In genomic region chr5:92948972-92949745, GRCm38 (mm10) we compare ENCODE assay signal across 14 mouse cellular contexts.
A peak's percentile ranks its signal among the peaks of the same experiment; 100 is the strongest.
DNase-seq lines count a peak whose midpoint lies in the region; ATAC-seq lines count a peak whose summit lies in the region.
"Had no signal": no experiment of that assay in that cellular context is flagged by ENCODE, and none has a peak within 500 bp of the region (broad histone marks: within the 10 kb centered on the region; RNA-seq: fewer than 3 reads in every experiment).

No protein-coding gene starts in this region.

- no peak for DNase-seq in kidney, postnatal 36 days
- DNase-seq in neural tube, embryonic 11.5 days (ENCODE audit: low spot score), result peak; percentile 32
- DNase-seq in neural tube, embryonic 10.5 days (ENCODE audit: extremely low spot score, low spot score), result no peak
- DNase-seq in hindbrain, embryonic 11.5 days (ENCODE audit: low spot score), result no peak
- no peak for DNase-seq in layer of hippocampus, adult 8-10 months (ENCODE audit: low spot score in 2 of 2)
- DNase-seq: adrenal gland, adult 8-10 months; gastrocnemius, postnatal 10 days; heart, postnatal 36 days; right cerebral cortex, adult 18-20 months had no signal

- ATAC-seq in kidney, embryonic 14.5 days (ENCODE audit: low FRiP score, low TSS enrichment), result 0 out of 2 replicates have a peak, but pooled peaks have one; percentile 38
- no peak for ATAC-seq in neural tube, embryonic 11.5 days (ENCODE audit: insufficient read depth, low FRiP score, low TSS enrichment)
- ATAC-seq in hindbrain, embryonic 11.5 days (ENCODE audit: low FRiP score), result peak; percentile 59
- ATAC-seq in stomach, embryonic 16.5 days (ENCODE audit: insufficient read depth, low FRiP score), result peak; percentile 50; the same call in 1 of the 2 replicates
- no peak for ATAC-seq in frontal cortex, adult (ENCODE audit: low TSS enrichment)
- ATAC-seq: CD4-positive, CD25-positive, alpha-beta regulatory T cell, adult 4 months had no signal

- H3K36me3 ChIP-seq in kidney, embryonic 14.5 days (ENCODE audit: control insufficient read depth, insufficient read depth, low read length), result peaks cover 54% of the 10 kb centered on the region
- H3K36me3 ChIP-seq in neural tube, embryonic 11.5 days (ENCODE audit: control insufficient read depth, insufficient read depth, low read length), result peaks cover 6% of the 10 kb centered on the region; the same call in 1 of the 2 replicates
- no peaks in the 10 kb centered on the region; the same call in 1 of the 2 replicates for H3K36me3 ChIP-seq in hindbrain, embryonic 11.5 days (ENCODE audit: control insufficient read depth, insufficient read depth, low read length)
- peaks cover 12% of the 10 kb centered on the region for H3K36me3 ChIP-seq in stomach, embryonic 16.5 days (ENCODE audit: control insufficient read depth, insufficient read depth, low read length)

- no peak overlapping the region for H3K9ac ChIP-seq in kidney, embryonic 14.5 days (ENCODE audit: low read depth, low read length)
- no peak overlapping the region for H3K9ac ChIP-seq in neural tube, embryonic 11.5 days (ENCODE audit: low read length)
- H3K9ac ChIP-seq in hindbrain, embryonic 11.5 days (ENCODE audit: low read depth, low read length), result no peak overlapping the region
- H3K9ac ChIP-seq in stomach, embryonic 16.5 days (ENCODE audit: low read length), result peak overlapping the region; percentile 14; the same call in 1 of the 2 replicates

- H3K4me1 ChIP-seq in kidney, embryonic 14.5 days (ENCODE audit: control insufficient read depth, insufficient read depth, low read length), result no peaks in the 10 kb centered on the region
- no peaks in the 10 kb centered on the region; the same call in 1 of the 2 replicates for H3K4me1 ChIP-seq in neural tube, embryonic 11.5 days (ENCODE audit: control insufficient read depth, insufficient read depth, low read length)
- H3K4me1 ChIP-seq in hindbrain, embryonic 11.5 days (replicated peaks; ENCODE audit: control insufficient read depth, insufficient read depth, low read length), result no peaks in the 10 kb centered on the region
- 0 out of 2 replicates have a peak, but pooled peaks cover 4% of the 10 kb centered on the region for H3K4me1 ChIP-seq in stomach, embryonic 16.5 days (ENCODE audit: control insufficient read depth, insufficient read depth, low read length)

- H3K4me2 ChIP-seq in kidney, embryonic 14.5 days (replicated peaks; ENCODE audit: low read depth, low read length), result no peak overlapping the region
- H3K4me2 ChIP-seq in neural tube, embryonic 11.5 days (ENCODE audit: low read depth), result no peak overlapping the region
- no peak overlapping the region for H3K4me2 ChIP-seq in hindbrain, embryonic 11.5 days (replicated peaks; ENCODE audit: low read depth, low read length)
- no peak overlapping the region for H3K4me2 ChIP-seq in stomach, embryonic 16.5 days (ENCODE audit: low read depth, low read length)

- H3K27ac ChIP-seq in kidney, embryonic 14.5 days (ENCODE audit: low read depth, low read length), result no peak overlapping the region
- no peak overlapping the region for H3K27ac ChIP-seq in neural tube, embryonic 11.5 days (ENCODE audit: low read depth, low read length)
- H3K27ac ChIP-seq in hindbrain, embryonic 11.5 days (ENCODE audit: low read depth, low read length), result no peak overlapping the region
- H3K27ac ChIP-seq in stomach, embryonic 16.5 days (ENCODE audit: low read length), result no peak overlapping the region; the same call in 1 of the 2 replicates
- H3K27ac ChIP-seq: kidney, postnatal 0 days had no signal

- no peaks in the 10 kb centered on the region for H3K27me3 ChIP-seq in kidney, embryonic 14.5 days (ENCODE audit: control insufficient read depth, insufficient read depth, low read length)
- no peaks in the 10 kb centered on the region for H3K27me3 ChIP-seq in neural tube, embryonic 11.5 days (ENCODE audit: control insufficient read depth, insufficient read depth, low read length)
- H3K27me3 ChIP-seq in hindbrain, embryonic 11.5 days (ENCODE audit: control insufficient read depth, insufficient read depth, low read length), result no peaks in the 10 kb centered on the region
- no peaks in the 10 kb centered on the region for H3K27me3 ChIP-seq in stomach, embryonic 16.5 days (ENCODE audit: control insufficient read depth, insufficient read depth, low read length)

- H3K9me3 ChIP-seq in kidney, embryonic 14.5 days (ENCODE audit: control insufficient read depth, low read length), result no peaks in the 10 kb centered on the region
- H3K9me3 ChIP-seq in neural tube, embryonic 11.5 days (ENCODE audit: control insufficient read depth, low read length), result no peaks in the 10 kb centered on the region
- no peaks in the 10 kb centered on the region for H3K9me3 ChIP-seq in hindbrain, embryonic 11.5 days (ENCODE audit: control insufficient read depth, low read length)
- H3K9me3 ChIP-seq in stomach, embryonic 16.5 days (replicated peaks; ENCODE audit: control insufficient read depth, low read length), result no peaks in the 10 kb centered on the region

- 71% methylated on average over 14 of the region's 14 CpGs for WGBS in kidney, embryonic 14.5 days
- WGBS in neural tube, embryonic 11.5 days, result 75% methylated on average over 14 of the region's 14 CpGs
- 83% methylated on average over 14 of the region's 14 CpGs for WGBS in hindbrain, embryonic 11.5 days
- WGBS in stomach, embryonic 16.5 days, result 58% methylated on average over 14 of the region's 14 CpGs

- H3K4me3 ChIP-seq in kidney, embryonic 14.5 days (ENCODE audit: low read length), result no peak overlapping the region
- H3K4me3 ChIP-seq in neural tube, embryonic 11.5 days (ENCODE audit: low read depth, low read length), result no peak overlapping the region
- H3K4me3 ChIP-seq in hindbrain, embryonic 11.5 days (ENCODE audit: low read depth, low read length), result no peak overlapping the region
- no peak overlapping the region for H3K4me3 ChIP-seq in stomach, embryonic 16.5 days (replicated peaks; ENCODE audit: low read length)

Comparison
In these comparisons a context has a peak if more than half of its experiments do, and no peak if none do; other contexts are left out.
1. ATAC-seq: peak in kidney, embryonic 14.5 days (single experiment), hindbrain, embryonic 11.5 days (single experiment) and stomach, embryonic 16.5 days (single experiment); none in neural tube, embryonic 11.5 days (single experiment) and frontal cortex, adult (single experiment).